Mouse (Mus musculus) MEL (cell line): Measurements from ENCODE around the gene Zbtb49. TPM values are rescaled to one million over a fixed set of nuclear protein-coding genes. Genes with fewer than 3 reads are reported as not detected.

Source experiments
- DNase-seq: peaks from one replicate; pipeline ENCODE4 v3.0.0; 2011; ENCODE audit warnings: low read depth, low spot score
- H3K27ac ChIP-seq: 2 replicates; pipeline ENCODE4 v1.5.1; 2012; ENCODE audit warnings: low read depth, mild to moderate bottlenecking, control low read depth, low read length, moderate library complexity; ENCODE audit not compliant: control insufficient read depth
- H3K27me3 ChIP-seq, 2 experiments: fragments of 150-350 bp in 1 of 2; sonication (generic) in 1 of 2; 2 replicates each; pipeline ENCODE4 v1.6.1; 2012; ENCODE audit warnings: low read length in 2 of 2, mild to moderate bottlenecking in 2 of 2, improper control_type of control experiment in 1 of 2, moderate library complexity in 1 of 2; ENCODE audit not compliant: insufficient read depth in 2 of 2, control insufficient read depth in 1 of 2
- H3K36me3 ChIP-seq, 2 experiments: 2 replicates each; pipeline ENCODE4 v1.6.1; 2012 to 2014; ENCODE audit warnings: low read length in 2 of 2, improper control_type of control experiment in 1 of 2, inconsistent platforms in 1 of 2, mild to moderate bottlenecking in 1 of 2; ENCODE audit not compliant: insufficient read depth in 2 of 2, control insufficient read depth in 1 of 2
- H3K4me1 ChIP-seq, 2 experiments: fragments of 150-350 bp in 1 of 2; sonication (generic) in 1 of 2; 2 replicates each; pipeline ENCODE4 v1.6.1; 2012; ENCODE audit warnings: low read length in 2 of 2, improper control_type of control experiment in 1 of 2, mild to moderate bottlenecking in 1 of 2; ENCODE audit not compliant: insufficient read depth in 2 of 2, control insufficient read depth in 1 of 2
- H3K4me3 ChIP-seq, 2 experiments: fragments of 150-350 bp in 1 of 2; sonication (generic) in 1 of 2; 2 replicates each; pipeline ENCODE4 v1.5.1; 2012; ENCODE audit warnings: low read depth in 2 of 2, low read length in 2 of 2, mild to moderate bottlenecking in 2 of 2, moderate library complexity in 2 of 2, control low read depth in 1 of 2, improper control_type of control experiment in 1 of 2; ENCODE audit not compliant: control insufficient read depth in 1 of 2, insufficient read depth in 1 of 2
- H3K79me2 ChIP-seq: 2 replicates; pipeline ENCODE4 v1.6.1; 2012; ENCODE audit warnings: mild to moderate bottlenecking, low read length, moderate library complexity; ENCODE audit not compliant: control insufficient read depth, poor library complexity, insufficient read depth
- H3K9ac ChIP-seq: 2 replicates; pipeline ENCODE4 v1.6.1; 2012; ENCODE audit warnings: low read depth, mild to moderate bottlenecking, control low read depth, low read length, moderate library complexity; ENCODE audit not compliant: control insufficient read depth, poor library complexity, severe bottlenecking
- H3K9me3 ChIP-seq: fragments of 150-350 bp; sonication (generic); replicated peaks from 2 replicates; pipeline ENCODE4 v1.6.1; 2012; ENCODE audit warnings: mild to moderate bottlenecking, low read length, improper control_type of control experiment, moderate library complexity; ENCODE audit not compliant: insufficient read depth
- CHD1 ChIP-seq: IDR thresholded peaks from 2 replicates; pipeline ENCODE4 v1.6.1; 2012; ENCODE audit warnings: low read depth, mild to moderate bottlenecking, inconsistent platforms, low read length, improper control_type of control experiment
- CTCF ChIP-seq, 3 experiments: IDR thresholded peaks in 2 of 3; conservative IDR thresholded peaks in 1 of 3; 2 replicates each; pipeline ENCODE4 v1.5.1; 2011 to 2012; ENCODE audit warnings: low read length in 3 of 3, low read depth in 2 of 3, mild to moderate bottlenecking in 2 of 3, improper control_type of control experiment in 1 of 3, inconsistent platforms in 1 of 3, mixed read lengths in 1 of 3, moderate library complexity in 1 of 3; ENCODE audit not compliant: control insufficient read depth in 1 of 3, insufficient read depth in 1 of 3, poor library complexity in 1 of 3, severe bottlenecking in 1 of 3
- E2F4 ChIP-seq: IDR thresholded peaks from 2 replicates; pipeline ENCODE4 v1.6.1; 2011; ENCODE audit warnings: low read depth, low read length, improper control_type of control experiment, borderline replicate concordance
- EP300 ChIP-seq, 2 experiments: IDR thresholded peaks; 2 replicates each; pipeline ENCODE4 v1.6.1; 2011; ENCODE audit warnings: improper control_type of control experiment in 2 of 2, low read length in 2 of 2, low read depth in 1 of 2, mild to moderate bottlenecking in 1 of 2
- ETS1 ChIP-seq: IDR thresholded peaks from 2 replicates; pipeline ENCODE4 v1.6.1; 2012; ENCODE audit warnings: low read depth, mild to moderate bottlenecking, inconsistent platforms, low read length, improper control_type of control experiment, moderate library complexity
- HCFC1 ChIP-seq: IDR thresholded peaks from 2 replicates; pipeline ENCODE4 v1.6.1; 2012; ENCODE audit warnings: low read depth, mild to moderate bottlenecking, inconsistent platforms, low read length, improper control_type of control experiment, moderate library complexity
- MAFK ChIP-seq: IDR thresholded peaks from 2 replicates; pipeline ENCODE4 v1.6.1; 2011; ENCODE audit warnings: low read depth, mild to moderate bottlenecking, low read length, improper control_type of control experiment, borderline replicate concordance
- MAX ChIP-seq: IDR thresholded peaks from 2 replicates; pipeline ENCODE4 v1.6.1; 2011; ENCODE audit warnings: low read length, improper control_type of control experiment
- MXI1 ChIP-seq: IDR thresholded peaks from 2 replicates; pipeline ENCODE4 v1.6.1; 2011; ENCODE audit warnings: mild to moderate bottlenecking, low read depth, low read length, improper control_type of control experiment
- NELFE ChIP-seq: IDR thresholded peaks from 2 replicates; pipeline ENCODE4 v1.6.1; 2011; ENCODE audit warnings: low read depth, low read length, improper control_type of control experiment
- POLR2A ChIP-seq, 2 experiments: IDR thresholded peaks; 2 replicates each; pipeline ENCODE4 v1.6.1; 2011 to 2012; ENCODE audit warnings: low read length in 2 of 2, mild to moderate bottlenecking in 2 of 2, control low read depth in 1 of 2, improper control_type of control experiment in 1 of 2, low read depth in 1 of 2, moderate library complexity in 1 of 2; ENCODE audit not compliant: control insufficient read depth in 1 of 2, insufficient read depth in 1 of 2, poor library complexity in 1 of 2
- POLR2AphosphoS5 ChIP-seq: IDR thresholded peaks from 2 replicates; pipeline ENCODE4 v1.6.1; 2012; ENCODE audit warnings: low read depth, borderline replicate concordance, mild to moderate bottlenecking, inconsistent platforms, low read length, moderate library complexity, mixed read lengths
- SIN3A ChIP-seq: IDR thresholded peaks from 2 replicates; pipeline ENCODE4 v1.6.1; 2012; ENCODE audit warnings: low read length, improper control_type of control experiment, inconsistent platforms
- UBTF ChIP-seq: IDR thresholded peaks from 2 replicates; pipeline ENCODE4 v1.6.1; 2012; ENCODE audit warnings: low read depth, mild to moderate bottlenecking, inconsistent platforms, low read length, improper control_type of control experiment, moderate library complexity, borderline replicate concordance; ENCODE audit not compliant: insufficient read depth
- USF1 ChIP-seq: IDR thresholded peaks from 2 replicates; pipeline ENCODE4 v1.6.1; 2014; ENCODE audit warnings: low read depth, mild to moderate bottlenecking, inconsistent platforms, low read length, improper control_type of control experiment, moderate library complexity
- USF2 ChIP-seq, 2 experiments: IDR thresholded peaks; 2 replicates each; pipeline ENCODE4 v1.6.1; 2011 to 2012; ENCODE audit warnings: improper control_type of control experiment in 2 of 2, low read length in 2 of 2, borderline replicate concordance in 1 of 2, inconsistent platforms in 1 of 2, low read depth in 1 of 2, mild to moderate bottlenecking in 1 of 2; ENCODE audit not compliant: insufficient read depth in 1 of 2
- ZMIZ1 ChIP-seq: IDR thresholded peaks from 2 replicates; pipeline ENCODE4 v1.6.1; 2012; ENCODE audit warnings: low read depth, mild to moderate bottlenecking, inconsistent platforms, low read length, improper control_type of control experiment, moderate library complexity
- ZNF384 ChIP-seq: IDR thresholded peaks from 2 replicates; pipeline ENCODE4 v1.6.1; 2012; ENCODE audit warnings: low read depth, mild to moderate bottlenecking, inconsistent platforms, low read length, improper control_type of control experiment
- polyA plus RNA-seq, 2 experiments: library from polyadenylated mRNA; stranded (reverse) in 1 of 2; unstranded in 1 of 2; fragments of >175 nt in 1 of 2; fragments of >200 nt in 1 of 2; gene quantifications; 2 replicates each; pipeline versions ENCODE4 v1.2.1 to v1.2.4; 2012; ENCODE audit warnings: low replicate concordance in 2 of 2, low read depth in 1 of 2; ENCODE audit not compliant: insufficient read length in 2 of 2, insufficient read depth in 1 of 2, missing spikeins in 1 of 2
- total RNA-seq: library from RNA; depleted of rRNA; stranded (reverse); fragments of 300-350 nt; gene quantifications from 2 replicates; pipeline ENCODE4 v1.2.3, GENCODE M21; 2012

The Zbtb49 gene
- total and polyA plus RNA-seq, 3 experiments: 16.8 to 17.5 TPM; not detected in 1

DNA sequence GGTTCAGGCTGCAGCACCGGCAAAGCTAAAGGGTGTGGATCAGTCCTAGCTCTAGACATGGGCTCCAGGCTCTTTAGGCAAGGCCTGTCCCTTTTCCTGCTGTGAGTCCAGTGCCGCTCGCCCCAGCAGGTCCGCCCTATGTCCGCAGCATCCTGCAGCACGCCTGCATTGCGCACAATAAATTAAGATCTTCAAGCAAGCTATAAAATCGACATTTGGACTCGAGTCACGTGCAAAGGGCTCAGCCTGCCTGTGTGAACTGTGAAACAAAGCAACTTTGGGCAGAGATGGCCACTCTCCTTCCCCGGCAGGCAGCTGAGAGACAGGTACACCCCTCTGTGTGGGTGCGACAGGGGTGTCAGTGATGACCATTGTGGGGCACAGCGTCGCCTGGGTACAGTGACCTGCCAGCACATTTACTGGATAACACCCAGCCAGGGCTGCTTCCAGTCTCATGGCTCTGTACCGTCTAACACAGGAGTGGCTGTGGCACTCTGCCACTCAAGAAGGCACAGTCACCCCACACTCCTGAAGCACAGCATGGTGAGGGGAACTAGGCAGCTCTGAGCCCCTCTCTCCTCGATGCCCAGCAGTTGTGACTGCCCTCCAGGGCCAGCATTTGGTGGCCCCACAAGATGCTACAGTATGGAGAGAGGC is 45.9 kb downstream of the Zbtb49 start:
- H3K9ac ChIP-seq: no peak overlapping the region
- H3K27ac ChIP-seq: no peak overlapping the region
- no peaks in the 10 kb centered on the region for H3K36me3 ChIP-seq
- no peaks in the 10 kb centered on the region for H3K4me1 ChIP-seq
- no peaks in the 10 kb centered on the region for H3K79me2 ChIP-seq
- no peak for TF ChIP-seq ZNF384
- no peak for DNase-seq
- no peaks in the 10 kb centered on the region for H3K9me3 ChIP-seq
- no peak overlapping the region for H3K4me3 ChIP-seq
- H3K27me3 ChIP-seq: no peaks in the 10 kb centered on the region

DNA sequence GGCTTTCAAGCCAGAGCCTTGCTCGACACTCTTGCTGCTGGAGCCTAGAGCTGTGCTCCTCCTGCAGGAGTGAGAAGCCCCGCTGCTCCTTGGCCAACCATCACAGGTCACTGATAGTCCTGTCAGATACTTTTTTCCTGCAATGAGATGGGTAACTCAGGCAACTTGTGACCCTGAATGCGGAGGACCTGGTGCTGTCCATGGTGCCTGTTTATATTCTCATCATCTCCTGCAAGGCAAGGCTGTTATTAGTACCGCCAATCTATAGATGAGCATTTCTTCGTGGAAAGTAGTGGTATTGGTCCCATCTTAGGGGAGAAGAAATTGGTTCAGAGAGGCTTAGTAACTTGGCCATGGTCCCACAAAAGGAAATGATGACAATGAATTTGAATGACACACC is 46.5 kb downstream of the Zbtb49 start:
- peak; percentile 11 for DNase-seq
- TF ChIP-seq MAFK (no peak), MAX (no peak), MXI1 (no peak), USF1 (no peak), NELFE (no peak), E2F4 (no peak), CHD1 (no peak), SIN3A (no peak), POLR2A (IDR thresholded peaks at IDR 0.05; ENCODE audit: control insufficient read depth in 1 of 2, insufficient read depth in 1 of 2, low read depth in 1 of 2, low read length in 2 of 2, poor library complexity in 1 of 2) (no peak), USF2 (IDR thresholded peaks at IDR 0.05; ENCODE audit: borderline replicate concordance in 1 of 2, insufficient read depth in 1 of 2, low read depth in 1 of 2, low read length in 2 of 2) (no peak), EP300 (IDR thresholded peaks at IDR 0.05; ENCODE audit: low read depth in 1 of 2, low read length in 2 of 2) (no peak), HCFC1 (no peak), ETS1 (no peak), POLR2AphosphoS5 (no peak), CTCF (IDR thresholded peaks at IDR 0.05 in 2 of 3, conservative IDR thresholded peaks at IDR 0.05 in 1 of 3; ENCODE audit: control insufficient read depth in 1 of 3, insufficient read depth in 1 of 3, low read depth in 2 of 3, low read length in 3 of 3, poor library complexity in 1 of 3, severe bottlenecking in 1 of 3) (no peak), UBTF (no peak), ZMIZ1 (no peak)
- TF ChIP-seq, all 39 proteins: peak for 0
- H3K27me3 ChIP-seq: no peaks in the 10 kb centered on the region

More for the DNA sequence above, 46.5 kb downstream of the Zbtb49 start:
- H3K36me3 ChIP-seq: no peaks in the 10 kb centered on the region
- no peak overlapping the region for H3K27ac ChIP-seq
- H3K4me3 ChIP-seq: no peak overlapping the region
- H3K4me1 ChIP-seq: no peaks in the 10 kb centered on the region
- H3K9me3 ChIP-seq: no peaks in the 10 kb centered on the region
- H3K79me2 ChIP-seq: no peaks in the 10 kb centered on the region
- no peak overlapping the region for H3K9ac ChIP-seq
